Comparison of ENCODE assay signal across 12 mouse cellular contexts in the genomic region with DNA sequence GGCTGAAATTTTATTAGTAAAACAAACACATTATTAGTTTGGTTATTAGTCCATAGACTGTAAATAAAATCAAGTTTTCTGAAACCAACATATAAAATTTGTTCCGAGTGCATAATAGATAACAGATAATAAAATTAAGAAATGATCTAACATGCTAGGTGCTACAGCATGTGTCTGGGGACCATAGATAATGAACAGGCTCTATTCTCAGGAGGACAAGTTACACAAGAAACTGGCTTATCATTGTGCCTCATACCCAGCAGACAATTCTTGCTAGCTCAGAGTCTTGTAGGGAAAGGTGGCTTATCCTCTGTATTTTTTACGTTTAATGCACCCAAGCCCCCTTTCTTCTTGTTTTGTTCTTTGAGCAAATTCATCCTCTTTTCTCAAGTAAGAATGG.
"Had no signal": no experiment of that assay in that cellular context is flagged by ENCODE, and none has a peak within 500 bp of the region (broad histone marks: within the 10 kb centered on the region; RNA-seq: fewer than 3 reads in every experiment).

No protein-coding gene starts in this region.

- H3K9ac ChIP-seq: limb, embryonic 12.5 days; lung, embryonic 15.5 days; midbrain, embryonic 13.5 days; neural tube, embryonic 15.5 days had no signal

- H3K4me1 ChIP-seq: limb, embryonic 12.5 days; midbrain, embryonic 13.5 days; neural tube, embryonic 15.5 days had no signal

- ATAC-seq: intestine, postnatal 0 days; midbrain, embryonic 13.5 days had no signal

- H3K9me3 ChIP-seq: limb, embryonic 12.5 days; lung, embryonic 15.5 days; midbrain, embryonic 13.5 days; neural tube, embryonic 15.5 days had no signal

- DNase-seq: kidney, adult 8-10 months; kidney, postnatal 36 days; layer of hippocampus, adult 9-11 months; lung, postnatal 14 days; right cerebral cortex, adult 18-20 months; right cerebral cortex, postnatal 25 days had no signal

- H3K27me3 ChIP-seq: limb, embryonic 12.5 days; lung, embryonic 15.5 days; neural tube, embryonic 15.5 days had no signal

- H3K27ac ChIP-seq: limb, embryonic 12.5 days; lung, embryonic 15.5 days; macrophage; midbrain, embryonic 13.5 days; neural tube, embryonic 15.5 days had no signal

- H3K4me3 ChIP-seq: limb, embryonic 12.5 days; lung, embryonic 15.5 days; midbrain, embryonic 13.5 days; neural tube, embryonic 15.5 days had no signal

- H3K4me2 ChIP-seq: limb, embryonic 12.5 days; lung, embryonic 15.5 days; midbrain, embryonic 13.5 days; neural tube, embryonic 15.5 days had no signal

- H3K36me3 ChIP-seq: limb, embryonic 12.5 days; lung, embryonic 15.5 days; midbrain, embryonic 13.5 days; neural tube, embryonic 15.5 days had no signal
